Mouse (Mus musculus) kidney, adult 8-10 months (tissue): ENCODE results near the gene Gm5039.
A peak's percentile ranks its signal among the peaks of the same experiment; 100 is the strongest.
"Not testable (repeated sequence)": the region's sequence is repeated elsewhere in the genome, so short reads cannot be mapped to it uniquely, and the experiment has no call there.

Experiments used
- DNase-seq, 2 experiments: peaks; one replicate each; pipeline ENCODE4 v3.0.0; 2022

Gm5039 gene

DNA sequence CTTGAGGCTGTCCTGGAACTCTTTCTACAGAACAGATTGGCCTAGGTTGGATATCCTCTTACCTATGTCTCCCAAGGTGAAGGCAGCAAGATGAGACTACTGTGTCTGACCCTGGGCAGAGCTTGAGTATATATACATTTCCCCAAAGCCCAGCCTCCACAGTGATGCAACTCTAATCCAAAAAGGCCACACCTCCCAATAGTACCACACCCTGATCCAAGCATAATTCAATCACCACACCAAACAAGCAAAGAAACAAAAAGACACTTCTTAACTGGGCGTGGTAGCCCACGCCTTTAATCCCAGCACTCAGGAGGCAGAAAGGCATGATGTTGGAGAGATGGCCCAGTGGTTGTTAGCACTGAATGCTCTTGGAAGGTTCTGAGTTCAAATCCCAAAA, at the start of gene Gm5039:
Gene Gm5039, minus strand, starts transcription at position 101 of the 400 bp plus-strand sequence.
- DNase-seq: not testable (repeated sequence)

DNA sequence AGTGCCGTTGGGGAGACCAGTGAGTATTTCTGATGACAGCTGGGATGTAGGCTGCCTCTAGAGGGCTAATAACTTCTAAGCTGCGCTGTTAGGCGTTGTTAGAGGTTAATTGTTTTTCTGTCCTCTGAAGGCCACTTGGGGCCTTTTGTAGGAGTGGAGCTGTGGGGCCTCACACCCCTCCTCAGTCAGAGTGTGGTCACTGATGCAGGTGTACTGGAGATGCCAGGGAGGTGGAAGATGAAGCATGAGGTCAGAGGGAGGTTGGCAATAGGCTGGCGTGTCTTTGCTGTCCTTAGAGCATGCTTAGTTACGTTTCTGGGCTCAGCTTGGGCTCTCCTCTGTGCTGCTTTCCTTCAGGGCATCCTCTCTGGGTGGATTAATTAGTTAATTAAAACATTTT, 48.2 kb upstream of the Gm5039 start:
- no peak for DNase-seq

DNA sequence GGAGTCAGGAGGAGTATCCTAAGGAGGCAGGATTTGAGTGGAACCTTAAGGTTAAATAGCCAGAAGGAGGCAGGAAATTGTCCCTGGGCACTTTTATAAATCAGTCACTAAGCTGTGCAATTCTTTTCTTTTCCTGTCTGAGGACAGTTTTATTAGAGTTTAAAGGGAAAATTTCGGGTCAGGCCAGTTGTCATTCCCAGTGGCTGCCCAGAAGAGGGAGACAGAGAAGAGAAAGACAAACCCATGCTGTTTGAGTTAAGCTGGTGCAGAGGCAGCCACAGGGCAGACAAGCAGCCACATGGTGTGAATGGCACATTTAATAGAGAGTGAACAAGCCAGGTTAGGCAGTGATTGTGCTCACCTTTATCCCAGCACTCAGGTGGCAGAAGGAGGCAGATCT, 46.5 kb upstream of the Gm5039 start:
- not testable (repeated sequence) for DNase-seq

DNA sequence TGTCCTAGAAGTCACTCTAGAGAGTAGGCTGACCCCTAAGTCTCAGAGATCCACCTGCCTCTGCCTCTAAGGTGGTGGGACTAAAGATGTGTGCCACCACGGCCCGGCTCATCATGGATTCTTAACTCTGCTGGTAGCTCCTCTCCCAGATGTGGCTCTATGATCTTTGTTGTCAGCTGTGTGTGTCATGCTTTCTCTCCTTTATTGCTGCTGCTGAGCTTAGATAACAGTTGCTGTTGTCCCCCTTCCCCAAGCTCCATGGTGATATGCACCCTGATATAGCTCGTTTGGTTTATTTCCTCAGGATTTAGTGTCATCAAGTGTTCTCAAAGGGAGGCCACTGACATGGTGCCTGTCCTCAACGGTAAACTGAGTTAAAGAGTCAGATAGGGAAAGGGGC, 45.9 kb upstream of the Gm5039 start:
- DNase-seq: not testable (repeated sequence)

DNA sequence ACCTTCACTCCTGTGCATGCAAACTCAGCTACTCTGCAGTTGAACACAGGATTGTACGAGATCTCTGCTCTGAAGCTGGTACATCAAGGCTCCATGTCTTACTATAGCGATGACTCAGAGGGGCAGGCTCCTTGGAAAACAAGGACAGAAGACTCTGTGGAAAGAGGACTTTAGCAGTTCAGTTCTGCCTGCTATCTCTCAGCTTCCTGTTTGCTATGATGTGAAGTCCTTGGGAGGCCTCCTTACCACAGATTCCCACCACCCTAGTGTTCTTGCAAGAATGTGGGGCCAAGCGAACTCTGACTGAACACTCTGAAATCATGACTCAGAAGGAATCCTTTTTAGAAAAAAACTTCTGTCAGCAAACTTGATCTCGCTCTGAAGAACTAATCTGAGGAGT, 44.8 kb upstream of the Gm5039 start:
- DNase-seq: no peak

DNA sequence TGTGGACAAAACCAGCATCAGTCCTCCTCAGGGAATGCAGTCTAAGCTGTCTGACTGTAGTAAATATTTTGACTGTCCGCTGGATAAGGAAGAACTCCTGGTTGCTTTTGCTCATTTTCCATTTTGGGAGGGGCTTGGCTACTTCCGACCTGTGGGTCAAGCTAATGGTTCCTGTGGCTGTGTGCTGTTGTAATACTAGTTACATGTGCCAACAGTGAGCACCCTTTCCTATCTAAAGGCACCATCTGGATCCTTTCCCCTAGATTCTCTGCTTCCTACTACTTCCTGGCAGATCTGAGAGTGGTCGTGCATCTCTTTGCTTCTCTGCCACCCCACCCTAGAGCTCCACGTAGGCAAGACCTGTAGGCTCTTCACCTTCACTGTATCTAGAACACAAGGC, 43.8 kb upstream of the Gm5039 start:
- DNase-seq: no peak

DNA sequence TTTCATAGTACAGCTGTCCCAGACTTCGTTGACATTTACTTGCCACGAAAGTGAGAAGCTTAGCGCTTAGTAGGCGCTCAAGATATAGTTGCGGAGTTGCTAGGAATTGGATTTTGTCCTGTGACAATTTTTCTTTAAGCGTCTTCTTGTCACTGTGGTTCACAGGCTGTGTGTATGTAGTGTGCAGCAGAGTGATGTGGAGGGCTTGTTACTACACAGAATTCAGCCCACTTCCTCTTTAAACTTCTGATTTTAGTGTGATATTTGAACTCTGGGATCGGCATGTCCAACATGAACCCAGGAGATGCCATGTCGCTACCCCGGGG, 37.3 kb upstream of the Gm5039 start:
- DNase-seq: no peak

DNA sequence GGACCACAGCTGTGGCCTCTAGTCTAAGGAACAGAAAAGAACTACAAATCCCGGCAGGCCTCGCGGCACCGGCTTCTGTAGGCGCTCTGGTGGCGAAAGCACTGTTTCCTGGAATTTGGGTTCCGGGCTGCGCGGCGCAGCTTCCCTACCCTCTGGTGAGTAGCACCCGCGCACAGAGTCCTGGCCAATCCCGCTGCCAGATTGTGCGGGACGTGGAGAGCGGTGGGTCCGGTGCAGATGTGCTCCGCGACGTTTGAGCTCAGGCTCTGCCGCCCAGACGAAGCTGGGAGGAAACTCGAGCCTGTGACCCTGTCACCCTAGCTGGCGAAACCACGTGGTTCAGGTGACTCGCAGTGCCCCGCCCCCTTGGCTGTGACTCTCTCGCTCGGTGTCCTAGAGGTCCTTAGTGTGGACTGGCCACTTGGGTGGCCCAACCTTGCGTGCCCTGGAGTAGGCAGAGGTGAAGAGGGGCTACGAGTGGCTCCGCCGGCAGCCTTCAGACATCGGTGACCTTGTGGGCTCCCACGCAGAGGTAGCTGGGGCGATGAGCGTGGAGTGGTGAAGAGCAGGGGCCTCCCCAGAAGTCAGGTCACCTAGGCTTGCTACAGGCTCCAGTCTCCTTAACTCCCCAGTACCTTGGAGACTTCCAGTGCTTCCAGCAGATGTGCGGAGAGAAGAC, 36.8 kb upstream of the Gm5039 start, which contains the start of gene Adck1:
Gene Adck1, plus strand, starts transcription at position 114 of the 679 bp plus-strand sequence.
- peak; percentile 87 to 93 for DNase-seq

DNA sequence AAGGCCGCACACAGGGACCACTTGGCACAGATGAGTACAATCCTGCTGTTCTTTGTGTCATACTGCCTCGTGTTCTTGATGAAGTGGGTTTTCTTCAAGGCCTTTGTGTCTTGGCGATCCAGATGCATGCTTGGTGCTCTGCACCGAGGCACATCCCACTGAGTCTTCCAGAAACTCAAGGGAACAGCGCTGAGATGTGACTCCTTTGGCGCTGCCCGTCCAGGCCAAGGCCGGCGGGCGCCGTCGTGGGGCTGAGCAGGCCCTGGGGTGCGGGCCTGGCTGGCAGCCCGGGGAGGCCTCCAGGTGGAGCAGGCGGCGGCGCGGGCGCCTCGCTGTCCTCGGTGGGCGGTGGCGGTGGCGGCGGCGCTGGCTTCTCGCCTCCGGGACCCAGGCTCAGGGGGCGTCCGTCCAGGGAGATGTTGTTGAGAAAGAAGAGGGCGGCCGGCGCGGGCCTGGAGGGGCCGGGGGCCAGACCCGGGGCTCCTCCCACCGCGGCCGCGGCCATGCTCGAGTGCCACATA, 30.4 kb upstream of the Gm5039 start:
- no peak for DNase-seq

DNA sequence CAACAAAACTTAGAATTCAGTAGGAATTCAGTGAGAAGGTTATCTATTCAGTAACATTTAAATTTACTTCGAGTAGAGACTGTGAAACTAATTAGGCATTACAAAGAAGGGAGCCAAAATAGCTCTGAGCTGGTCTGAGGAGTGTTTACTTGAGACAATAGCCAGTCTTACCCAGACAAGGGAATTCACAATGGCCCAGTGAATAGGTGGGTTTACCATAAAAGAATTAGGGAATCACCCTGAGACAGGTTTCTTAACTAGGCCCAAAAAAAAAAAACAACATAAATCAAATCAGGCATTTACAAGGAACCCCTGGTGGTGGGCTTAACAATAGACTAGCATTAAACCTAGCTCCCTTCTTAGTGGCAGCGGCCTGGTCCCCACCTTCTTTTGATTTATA, 17.5 kb upstream of the Gm5039 start:
- not testable (repeated sequence) for DNase-seq

DNA sequence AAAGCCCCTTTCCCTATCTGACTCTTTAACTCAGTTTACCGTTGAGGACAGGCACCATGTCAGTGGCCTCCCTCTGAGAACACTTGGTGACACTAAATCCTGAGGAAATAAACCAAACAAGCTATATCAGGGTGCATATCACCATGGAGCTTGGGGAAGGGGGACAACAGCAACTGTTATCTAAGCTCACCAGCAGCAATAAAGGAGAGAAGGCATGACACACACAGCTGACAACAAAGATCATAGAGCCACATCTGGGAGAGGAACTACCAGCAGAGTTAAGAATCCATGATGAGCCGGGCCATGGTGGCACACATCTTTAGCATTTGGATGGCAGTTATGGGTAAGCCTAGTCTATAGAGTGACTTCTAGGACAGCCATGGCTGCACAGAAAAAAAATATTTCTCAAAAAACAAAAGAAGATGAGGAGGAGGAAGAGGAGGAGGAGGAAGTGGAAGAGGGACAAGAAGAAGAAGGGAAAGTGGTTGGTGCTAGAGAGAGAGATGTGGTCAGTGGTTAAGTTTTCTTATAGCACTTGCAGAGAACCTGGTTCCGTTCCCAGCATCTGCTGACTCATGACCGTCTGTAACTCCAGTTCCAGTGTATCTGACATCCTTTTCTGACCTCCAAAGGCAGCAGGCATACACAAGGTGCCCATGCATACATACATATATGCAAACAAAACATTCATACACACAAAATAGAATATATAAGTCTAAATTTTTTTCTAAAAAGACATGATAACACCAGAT, 13.0 kb upstream of the Gm5039 start:
- not testable (repeated sequence) for DNase-seq

DNA sequence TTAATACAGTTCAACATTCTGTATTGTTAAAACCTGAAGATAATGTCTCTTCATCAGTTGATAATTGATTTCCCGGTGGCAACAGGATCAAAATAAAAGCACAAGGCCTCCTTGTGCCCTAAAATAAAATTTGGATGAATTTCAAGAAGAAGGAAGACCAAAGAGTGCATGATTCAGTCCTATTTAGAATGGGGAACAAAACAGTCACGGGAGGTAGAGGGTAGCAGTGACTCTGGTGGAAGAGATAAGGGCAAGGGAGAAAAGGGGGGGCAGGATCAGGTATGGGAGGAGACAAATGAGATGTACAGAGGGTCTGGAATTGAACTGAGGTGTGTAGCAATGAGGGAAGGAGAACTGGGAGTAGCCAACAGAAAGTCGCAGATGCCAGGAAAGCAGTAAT, 9.3 kb downstream of the Gm5039 start:
- no peak for DNase-seq

DNA sequence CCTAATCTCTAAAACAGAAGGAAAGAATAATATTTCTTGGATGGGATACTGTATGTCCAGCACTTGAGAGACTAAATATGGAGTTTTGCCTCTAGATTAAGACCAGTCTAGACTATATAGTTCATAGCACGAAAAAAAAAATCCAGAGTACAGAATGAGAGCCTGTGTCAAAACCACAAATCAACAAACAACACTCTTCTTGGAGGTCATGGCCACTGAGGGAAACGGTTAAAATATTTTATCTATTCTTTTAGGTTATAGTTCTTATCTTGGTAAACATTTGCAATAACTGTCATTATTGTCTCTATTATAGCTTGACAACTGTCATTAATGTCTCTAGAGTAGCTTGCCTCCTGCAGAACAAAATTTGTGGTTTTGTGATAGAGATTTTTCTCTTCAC, 26.7 kb downstream of the Gm5039 start:
- DNase-seq: not testable (repeated sequence)

DNA sequence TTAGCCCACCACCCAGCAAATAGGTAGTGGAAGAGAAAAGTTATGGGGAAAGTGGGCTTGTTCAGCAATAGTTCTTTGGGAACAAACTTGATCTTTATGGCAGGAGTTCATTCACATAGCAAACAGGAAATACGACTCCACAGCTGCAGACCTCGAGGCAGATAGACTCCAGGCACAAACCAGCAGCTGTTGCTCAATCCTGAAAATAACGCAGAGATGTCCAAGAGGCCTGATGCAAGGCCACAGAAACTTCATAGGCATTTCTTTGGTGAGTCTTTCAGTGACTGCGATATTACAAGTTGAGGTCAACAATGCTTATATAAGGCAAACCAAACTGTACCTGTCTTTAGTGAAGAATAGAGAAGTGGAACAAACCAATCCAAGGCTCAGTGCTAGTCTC, 30.7 kb downstream of the Gm5039 start:
- DNase-seq: not testable (repeated sequence)

DNA sequence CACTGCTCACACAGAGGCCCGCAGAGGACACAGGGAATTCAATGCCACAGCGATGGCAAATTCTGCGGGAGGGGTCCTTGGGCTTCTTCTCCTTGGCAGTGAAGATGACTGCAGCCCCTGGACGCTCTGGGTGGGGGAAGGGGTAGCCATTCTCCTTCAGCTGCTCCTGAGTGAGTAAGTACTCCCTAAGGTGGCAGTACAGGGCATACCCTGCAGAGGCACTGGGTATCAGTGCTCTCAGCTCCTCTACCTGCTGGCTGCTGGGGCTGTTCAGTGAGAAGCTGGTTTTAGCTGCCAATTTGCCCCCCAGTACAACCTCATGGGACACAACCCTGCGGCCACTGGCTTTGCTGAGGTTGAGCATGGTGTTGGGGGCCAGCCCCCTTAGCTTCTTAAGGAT, 38.6 kb downstream of the Gm5039 start:
- not testable (repeated sequence) for DNase-seq

DNA sequence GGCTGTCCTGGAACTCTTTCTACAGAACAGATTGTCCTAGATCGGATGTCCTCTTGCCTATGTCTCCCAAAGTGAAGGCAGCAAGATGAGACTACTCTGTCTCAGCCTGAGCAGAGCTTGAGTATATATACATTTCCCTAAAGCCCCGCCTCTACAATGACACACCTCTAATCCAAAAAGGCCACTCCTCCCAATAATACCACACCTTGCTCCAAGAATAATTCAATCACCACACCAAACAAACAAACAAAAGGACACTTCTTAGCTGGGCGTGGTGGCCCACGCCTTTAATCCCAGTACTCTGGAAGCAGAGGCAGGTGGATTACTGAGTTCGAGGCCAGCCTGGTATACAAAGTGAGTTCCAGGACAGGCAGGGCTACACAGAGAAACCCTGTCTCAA, 49.4 kb downstream of the Gm5039 start, which contains the start of gene Gm5662:
Gene Gm5662, minus strand, starts transcription at position 101 of the 400 bp plus-strand sequence.
- DNase-seq: not testable (repeated sequence)
